Mouse (Mus musculus): ENCODE data around the gene Rhot2. TPM values are rescaled to one million over a fixed set of nuclear protein-coding genes. Genes with fewer than 3 reads are reported as not detected.
"Not testable (repeated sequence)": the region's sequence is repeated elsewhere in the genome, so short reads cannot be mapped to it uniquely, and the experiment has no call there.

Rhot2 gene
- polyA plus RNA-seq, 1 experiment from 2014 or later, result 10.7 TPM

DNA sequence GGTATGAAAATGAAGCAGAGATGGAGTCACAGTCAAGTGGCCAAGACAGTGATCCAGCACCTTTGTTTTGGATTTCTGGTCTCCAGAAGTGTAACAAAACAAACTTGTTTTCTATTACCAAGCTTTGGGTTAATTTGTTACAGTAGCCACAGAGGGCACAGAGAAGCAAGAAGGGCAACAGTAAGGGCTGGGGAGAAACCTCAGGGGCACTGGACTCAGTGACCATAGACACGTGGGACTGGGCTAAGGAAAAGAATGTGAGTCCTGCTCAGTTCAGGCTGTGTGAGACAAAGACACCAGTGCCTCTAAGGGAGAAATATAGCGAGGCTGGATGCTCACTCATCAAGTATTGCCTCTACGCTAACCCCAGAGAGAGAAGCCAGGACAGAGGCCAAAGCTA, 28.0 kb upstream of the Rhot2 start:
- H3K27me3 ChIP-seq (ENCODE audit: control insufficient read depth, insufficient read depth, low read length), result no peaks in the 10 kb centered on the region
- no peak overlapping the region for H3K4me3 ChIP-seq (ENCODE audit: low read depth, low read length)
- H3K27ac ChIP-seq (replicated peaks; ENCODE audit: low read depth, low read length), result no peak overlapping the region
- no peaks in the 10 kb centered on the region for H3K9me3 ChIP-seq (ENCODE audit: control insufficient read depth, low read length)
- DNase-seq (ENCODE audit: low spot score) (no peak), ATAC-seq (ENCODE audit: insufficient number of reproducible peaks, low FRiP score, low TSS enrichment, low read depth) (no peak)
- H3K4me2 ChIP-seq (ENCODE audit: low read depth, severe bottlenecking), result no peak overlapping the region
- 0 out of 2 replicates have a peak, but pooled peaks cover under 1% of the 10 kb centered on the region for H3K36me3 ChIP-seq (ENCODE audit: control insufficient read depth, insufficient read depth, low read length)
- H3K4me1 ChIP-seq (ENCODE audit: control insufficient read depth, insufficient read depth, low read length), result peaks cover 14% of the 10 kb centered on the region
- WGBS, result 84% methylated on average over 3 of the region's 3 CpGs
- no peak overlapping the region for H3K9ac ChIP-seq (ENCODE audit: low read length)

DNA sequence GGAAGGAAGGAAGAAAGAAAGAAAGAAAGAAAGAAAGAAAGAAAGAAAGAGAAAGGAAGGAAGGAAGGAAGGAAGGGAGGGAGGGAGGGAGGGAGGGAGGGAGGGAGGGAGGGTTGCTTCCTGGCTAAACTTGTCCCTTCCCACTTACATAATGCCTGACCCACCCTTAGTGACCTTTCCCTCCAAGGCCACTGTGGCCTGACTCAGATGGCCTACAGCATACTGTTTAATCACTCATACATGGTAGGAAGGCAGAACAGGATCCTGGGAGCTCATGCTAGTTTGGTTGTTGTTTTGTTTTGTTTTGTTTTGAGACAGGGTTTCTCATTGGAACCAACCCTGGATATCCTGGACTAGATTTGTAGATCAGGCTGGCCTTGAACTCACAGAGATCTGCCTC, 26.9 kb upstream of the Rhot2 start:
- peaks cover 14% of the 10 kb centered on the region for H3K4me1 ChIP-seq (ENCODE audit: control insufficient read depth, insufficient read depth, low read length)
- not testable (repeated sequence) for ATAC-seq (ENCODE audit: insufficient number of reproducible peaks, low FRiP score, low TSS enrichment, low read depth); DNase-seq (ENCODE audit: low spot score); H3K36me3 ChIP-seq (ENCODE audit: control insufficient read depth, insufficient read depth, low read length); H3K27ac ChIP-seq (replicated peaks; ENCODE audit: low read depth, low read length); H3K4me3 ChIP-seq (ENCODE audit: low read depth, low read length); H3K4me2 ChIP-seq (ENCODE audit: low read depth, severe bottlenecking); H3K9ac ChIP-seq (ENCODE audit: low read length); H3K27me3 ChIP-seq (ENCODE audit: control insufficient read depth, insufficient read depth, low read length); H3K9me3 ChIP-seq (ENCODE audit: control insufficient read depth, low read length)

DNA sequence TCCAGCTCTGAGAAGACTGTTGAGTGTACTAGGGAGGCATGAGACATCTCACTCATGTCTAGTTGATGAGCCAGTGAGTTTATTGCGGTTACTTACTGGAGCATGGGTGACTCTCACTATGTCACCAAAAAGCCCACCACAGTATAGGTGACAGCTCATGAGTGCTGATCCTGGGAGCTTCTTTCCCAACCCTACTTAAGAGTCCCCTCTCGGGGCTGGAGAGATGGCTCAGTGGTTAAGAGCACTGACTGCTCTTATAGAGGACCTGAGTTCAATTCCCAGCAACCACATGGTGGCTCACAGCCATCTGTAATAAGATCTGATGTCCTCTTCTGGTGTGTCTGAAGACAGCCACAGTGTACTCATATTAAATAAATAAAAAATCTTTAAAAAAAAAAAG, 25.3 kb upstream of the Rhot2 start:
- Histone ChIP-seq H3K9ac (ENCODE audit: low read length) (no peak overlapping the region), H3K4me1 (ENCODE audit: control insufficient read depth, insufficient read depth, low read length) (peaks cover 6% of the 10 kb centered on the region), H3K9me3 (ENCODE audit: control insufficient read depth, low read length) (no peaks in the 10 kb centered on the region), H3K27ac (replicated peaks; ENCODE audit: low read depth, low read length) (no peak overlapping the region), H3K27me3 (ENCODE audit: control insufficient read depth, insufficient read depth, low read length) (no peaks in the 10 kb centered on the region), H3K4me3 (ENCODE audit: low read depth, low read length) (no peak overlapping the region), H3K4me2 (ENCODE audit: low read depth, severe bottlenecking) (no peak overlapping the region), H3K36me3 (ENCODE audit: control insufficient read depth, insufficient read depth, low read length) (no peaks in the 10 kb centered on the region)
- ATAC-seq (ENCODE audit: insufficient number of reproducible peaks, low FRiP score, low TSS enrichment, low read depth), result no peak
- no peak for DNase-seq (ENCODE audit: low spot score)
- 83% methylated on average over 2 of the region's 2 CpGs for WGBS

DNA sequence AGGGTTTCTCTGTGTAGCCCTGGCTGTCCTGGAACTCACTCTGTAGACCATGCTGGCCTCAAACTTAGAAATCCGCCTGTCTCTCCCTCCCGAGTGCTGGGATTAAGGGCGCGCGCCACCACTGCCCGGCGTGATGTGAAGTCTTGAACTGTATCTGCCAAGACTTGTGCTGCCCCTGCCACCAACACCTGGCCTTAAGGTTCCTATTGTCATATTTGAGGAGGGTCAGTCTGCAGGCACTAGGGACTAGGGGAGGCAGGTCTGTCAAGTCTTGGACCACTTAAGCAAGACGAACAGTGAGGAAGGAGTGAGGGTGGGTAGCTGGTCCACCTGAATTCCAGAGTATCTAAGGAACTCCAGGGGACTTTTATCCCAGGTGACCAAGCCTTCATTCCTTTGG, 24.8 kb upstream of the Rhot2 start:
- DNase-seq (ENCODE audit: low spot score), result no peak
- no peaks in the 10 kb centered on the region for H3K36me3 ChIP-seq (ENCODE audit: control insufficient read depth, insufficient read depth, low read length)
- H3K27ac ChIP-seq (replicated peaks; ENCODE audit: low read depth, low read length), result no peak overlapping the region
- peaks cover 6% of the 10 kb centered on the region for H3K4me1 ChIP-seq (ENCODE audit: control insufficient read depth, insufficient read depth, low read length)
- H3K9ac ChIP-seq (ENCODE audit: low read length), result no peak overlapping the region
- WGBS, result 89% methylated on average over 8 of the region's 8 CpGs
- ATAC-seq (ENCODE audit: insufficient number of reproducible peaks, low FRiP score, low TSS enrichment, low read depth), result no peak
- H3K4me3 ChIP-seq (ENCODE audit: low read depth, low read length), result no peak overlapping the region
- H3K4me2 ChIP-seq (ENCODE audit: low read depth, severe bottlenecking), result no peak overlapping the region
- H3K27me3 ChIP-seq (ENCODE audit: control insufficient read depth, insufficient read depth, low read length), result no peaks in the 10 kb centered on the region
- H3K9me3 ChIP-seq (ENCODE audit: control insufficient read depth, low read length), result no peaks in the 10 kb centered on the region

DNA sequence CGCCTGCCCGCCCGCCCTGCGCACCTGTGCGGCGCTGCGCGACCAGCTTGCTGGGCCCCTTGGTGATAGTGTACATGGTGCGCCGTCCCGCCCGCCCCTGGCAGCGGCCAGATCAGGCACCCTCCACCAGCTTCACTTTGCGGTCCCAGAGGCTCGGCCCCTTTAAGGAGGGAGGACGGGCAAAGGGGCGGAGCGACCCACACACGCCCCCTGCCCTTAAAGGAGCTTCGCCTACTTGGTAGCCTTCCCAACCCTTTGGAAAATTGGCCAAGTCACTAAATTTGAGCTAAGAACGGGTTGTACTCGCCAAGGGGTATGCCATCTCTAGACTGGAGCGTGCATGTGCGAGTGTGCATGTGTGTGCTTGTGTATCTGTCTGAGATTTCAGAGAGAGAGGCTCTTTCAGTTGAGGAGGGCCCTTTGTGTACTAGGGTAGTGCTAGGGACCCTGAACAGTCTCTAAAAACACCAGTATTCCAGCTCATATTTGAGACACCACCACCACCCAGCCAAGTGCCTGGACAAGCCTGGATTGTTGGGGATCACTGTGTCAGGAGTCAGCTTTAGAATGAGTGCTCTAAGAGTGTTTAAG, 24.0 kb upstream of the Rhot2 start, which contains the start of gene Mcrip2:
TSS of gene Mcrip2 (minus strand) at position 164 of the 591 bp plus-strand sequence.
- DNase-seq (ENCODE audit: low spot score), result peak; percentile 81
- Histone ChIP-seq H3K27ac (replicated peaks; ENCODE audit: low read depth, low read length) (peak within 1 kb of the TSS; percentile 65), H3K27me3 (ENCODE audit: control insufficient read depth, insufficient read depth, low read length) (no peaks in the 10 kb centered on the region), H3K4me2 (ENCODE audit: low read depth, severe bottlenecking) (peak within 1 kb of the TSS; percentile 98), H3K4me1 (ENCODE audit: control insufficient read depth, insufficient read depth, low read length) (peaks cover 6% of the 10 kb centered on the region), H3K9me3 (ENCODE audit: control insufficient read depth, low read length) (no peaks in the 10 kb centered on the region), H3K36me3 (ENCODE audit: control insufficient read depth, insufficient read depth, low read length) (no peaks in the 10 kb centered on the region), H3K9ac (ENCODE audit: low read length) (peak within 1 kb of the TSS; percentile 60), H3K4me3 (ENCODE audit: low read depth, low read length) (peak within 1 kb of the TSS; percentile 82)
- WGBS, result under 1% methylated on average over 24 of the region's 24 CpGs
- peak; percentile 81 for ATAC-seq (ENCODE audit: insufficient number of reproducible peaks, low FRiP score, low TSS enrichment, low read depth)

DNA sequence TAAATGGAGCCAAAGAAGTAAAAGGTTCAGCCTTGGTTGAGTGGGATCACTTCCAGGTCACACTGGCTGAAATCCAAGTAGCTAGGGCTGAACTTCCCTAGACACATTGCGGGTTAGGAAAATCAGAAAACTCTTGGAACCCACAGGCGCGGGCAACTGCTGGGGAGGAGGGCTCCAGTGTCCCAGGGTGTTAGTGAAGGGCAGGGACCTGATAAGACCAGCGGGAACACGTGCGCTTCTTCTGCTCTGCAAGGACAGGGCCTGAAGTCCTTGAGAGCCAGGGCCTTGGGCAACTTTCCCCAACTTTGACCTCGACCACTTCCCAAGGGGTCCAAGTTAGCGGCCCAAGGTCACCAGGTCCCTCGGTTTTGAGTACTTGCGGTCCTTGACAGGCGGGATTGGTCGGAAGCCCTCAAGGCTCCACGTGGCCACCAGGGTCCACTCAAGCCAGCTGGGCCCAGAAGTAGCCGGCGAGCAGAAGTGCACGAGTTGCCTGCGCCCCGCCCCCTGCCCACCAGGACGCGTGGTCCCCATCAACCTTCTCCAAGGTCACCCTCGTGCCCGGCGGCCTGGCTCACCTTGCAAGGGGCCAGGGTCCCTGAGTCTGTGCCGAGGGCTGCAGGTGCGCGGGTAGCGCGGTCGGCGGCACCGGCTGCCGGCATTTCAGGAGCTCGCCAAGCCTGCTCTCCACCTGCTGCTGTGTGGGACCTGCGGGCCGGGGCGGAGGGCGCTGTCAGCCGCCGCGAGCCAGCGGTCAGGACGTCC, 23.4 kb upstream of the Rhot2 start:
- peak overlapping the region; percentile 60 for H3K9ac ChIP-seq (ENCODE audit: low read length)
- DNase-seq (ENCODE audit: low spot score) (no peak), ATAC-seq (ENCODE audit: insufficient number of reproducible peaks, low FRiP score, low TSS enrichment, low read depth) (peak; percentile 45; the same call in 1 of the 2 replicates)
- peaks cover 6% of the 10 kb centered on the region for H3K4me1 ChIP-seq (ENCODE audit: control insufficient read depth, insufficient read depth, low read length)
- 2% methylated on average over 42 of the region's 42 CpGs for WGBS
- no peaks in the 10 kb centered on the region for H3K36me3 ChIP-seq (ENCODE audit: control insufficient read depth, insufficient read depth, low read length)
- peak overlapping the region; percentile 82 for H3K4me3 ChIP-seq (ENCODE audit: low read depth, low read length)
- peak overlapping the region; percentile 98 for H3K4me2 ChIP-seq (ENCODE audit: low read depth, severe bottlenecking)
- no peaks in the 10 kb centered on the region for H3K27me3 ChIP-seq (ENCODE audit: control insufficient read depth, insufficient read depth, low read length)
- no peak overlapping the region for H3K27ac ChIP-seq (replicated peaks; ENCODE audit: low read depth, low read length)
- H3K9me3 ChIP-seq (ENCODE audit: control insufficient read depth, low read length), result no peaks in the 10 kb centered on the region

DNA sequence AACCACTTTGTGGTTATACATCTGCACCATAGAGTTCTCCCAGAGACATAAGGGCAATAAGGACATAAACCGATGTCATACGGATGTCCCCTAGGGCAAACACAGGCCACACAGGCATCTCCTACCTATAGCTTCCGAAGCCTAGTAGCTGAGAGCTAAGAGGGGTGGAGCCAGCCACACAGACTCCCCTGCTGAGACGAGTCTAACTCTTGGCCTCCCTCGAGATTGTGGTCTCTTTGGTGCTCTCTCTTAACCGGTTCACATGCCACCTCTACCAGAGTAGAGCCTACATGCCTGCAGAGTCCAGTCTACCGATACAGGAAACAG, 22.8 kb upstream of the Rhot2 start:
- no peak overlapping the region for H3K27ac ChIP-seq (replicated peaks; ENCODE audit: low read depth, low read length)

DNA sequence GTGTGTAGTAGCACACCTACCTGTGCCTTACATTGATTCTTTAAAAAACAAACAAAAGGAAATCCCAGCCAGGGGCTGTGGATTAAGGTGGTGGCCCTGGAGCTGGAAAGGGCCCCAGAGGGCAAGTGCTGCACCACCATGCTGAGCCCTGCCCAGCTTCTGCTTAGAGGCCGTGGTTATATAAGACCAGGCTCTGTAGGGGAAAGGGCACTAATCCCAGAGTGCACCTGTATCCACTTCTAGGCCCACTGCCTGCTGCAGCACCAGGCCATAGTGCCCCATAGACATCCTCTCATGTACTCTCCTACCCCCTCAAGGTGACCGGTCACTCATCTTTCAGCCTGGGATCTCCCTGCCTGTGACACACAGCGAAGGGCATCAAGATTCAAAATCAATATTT, 21.5 kb upstream of the Rhot2 start:
- Histone ChIP-seq H3K9me3 (ENCODE audit: control insufficient read depth, low read length) (no peaks in the 10 kb centered on the region), H3K27ac (replicated peaks; ENCODE audit: low read depth, low read length) (no peak overlapping the region), H3K4me1 (ENCODE audit: control insufficient read depth, insufficient read depth, low read length) (peaks cover 9% of the 10 kb centered on the region), H3K4me3 (ENCODE audit: low read depth, low read length) (no peak overlapping the region), H3K27me3 (ENCODE audit: control insufficient read depth, insufficient read depth, low read length) (no peaks in the 10 kb centered on the region), H3K36me3 (ENCODE audit: control insufficient read depth, insufficient read depth, low read length) (no peaks in the 10 kb centered on the region), H3K9ac (ENCODE audit: low read length) (no peak overlapping the region), H3K4me2 (ENCODE audit: low read depth, severe bottlenecking) (no peak overlapping the region)
- ATAC-seq (ENCODE audit: insufficient number of reproducible peaks, low FRiP score, low TSS enrichment, low read depth), result no peak
- WGBS, result 93% methylated on average over 3 of the region's 3 CpGs
- DNase-seq (ENCODE audit: low spot score), result no peak

More for the DNA sequence above, 22.8 kb upstream of the Rhot2 start:
- Histone ChIP-seq H3K4me2 (ENCODE audit: low read depth, severe bottlenecking) (peak overlapping the region; percentile 98), H3K9me3 (ENCODE audit: control insufficient read depth, low read length) (no peaks in the 10 kb centered on the region), H3K36me3 (ENCODE audit: control insufficient read depth, insufficient read depth, low read length) (no peaks in the 10 kb centered on the region), H3K9ac (ENCODE audit: low read length) (no peak overlapping the region), H3K4me3 (ENCODE audit: low read depth, low read length) (peak overlapping the region; percentile 82), H3K27me3 (ENCODE audit: control insufficient read depth, insufficient read depth, low read length) (no peaks in the 10 kb centered on the region), H3K4me1 (ENCODE audit: control insufficient read depth, insufficient read depth, low read length) (peaks cover 6% of the 10 kb centered on the region)
- no peak for DNase-seq (ENCODE audit: low spot score)
- ATAC-seq (ENCODE audit: insufficient number of reproducible peaks, low FRiP score, low TSS enrichment, low read depth), result no peak
- WGBS, result 12% methylated on average over 7 of the region's 7 CpGs
